Mouse (Mus musculus) G1E (cell line): Measurements from ENCODE around the gene Aim2. TPM values are rescaled to one million over a fixed set of nuclear protein-coding genes. Genes with fewer than 3 reads are reported as not detected.

Experiments
- ATAC-seq: 2 replicates; pipeline ENCODE4 v1.8.0; 2016; ENCODE audit warnings: mild to moderate bottlenecking; ENCODE audit not compliant: insufficient number of reproducible peaks, poor library complexity, low FRiP score, severe bottlenecking; ENCODE audit errors: extremely low read depth
- DNase-seq: peaks from one replicate; pipeline ENCODE4 v3.0.0; 2012; ENCODE audit warnings: low spot score
- H3K27me3 ChIP-seq: 2 replicates; pipeline ENCODE4 v1.6.1; 2012; ENCODE audit warnings: mild to moderate bottlenecking, low read length, inconsistent platforms; ENCODE audit not compliant: insufficient read depth
- H3K36me3 ChIP-seq: replicated peaks from 2 replicates; pipeline ENCODE3; 2012; ENCODE audit warnings: mild to moderate bottlenecking, inconsistent platforms
- H3K4me1 ChIP-seq: 2 replicates; pipeline ENCODE4 v1.6.1; 2012; ENCODE audit warnings: low read depth, low read length, inconsistent platforms, mixed read lengths; ENCODE audit not compliant: insufficient read depth
- H3K4me3 ChIP-seq: 2 replicates; pipeline ENCODE4 v1.5.1; 2012; ENCODE audit warnings: low read depth, mild to moderate bottlenecking, inconsistent platforms, low read length, moderate library complexity, mixed read lengths
- H3K9me3 ChIP-seq: replicated peaks from 2 replicates; pipeline ENCODE4 v1.6.1; 2012; ENCODE audit warnings: inconsistent platforms
- CTCF ChIP-seq: IDR thresholded peaks from 2 replicates; pipeline ENCODE4 v1.5.1; 2012; ENCODE audit warnings: low read depth, low read length, inconsistent platforms, mixed read lengths
- GATA1 ChIP-seq: IDR thresholded peaks from 2 replicates; pipeline ENCODE4 v1.6.1; 2012; ENCODE audit warnings: borderline replicate concordance, low read length, inconsistent platforms, mixed read lengths
- GATA2 ChIP-seq: IDR thresholded peaks from 2 replicates; pipeline ENCODE4 v1.6.1; 2012; ENCODE audit warnings: low read depth, low read length, inconsistent platforms, borderline replicate concordance
- POLR2AphosphoS5 ChIP-seq: IDR thresholded peaks from 2 replicates; pipeline ENCODE4 v1.6.1; 2012; ENCODE audit warnings: low read depth, low read length, inconsistent platforms; ENCODE audit not compliant: insufficient replicate concordance
- TAL1 ChIP-seq: conservative IDR thresholded peaks from 2 replicates; pipeline ENCODE4 v1.6.1; 2012; ENCODE audit warnings: low read depth, low read length, inconsistent platforms, mixed read lengths
- polyA plus RNA-seq: library from polyadenylated mRNA; stranded (reverse); fragments of >175 nt; gene quantifications from 2 replicates; pipeline ENCODE4 v1.2.3, GENCODE M21; 2012
- total RNA-seq, 2 experiments: library from RNA; stranded (forward) in 1 of 2; stranded (reverse) in 1 of 2; fragments of 200-1000 nt in 1 of 2; fragments of >200 nt in 1 of 2; fragmentation: Nextera tagmentation in 1 of 2; gene quantifications; 2 replicates each; pipeline ENCODE4 v1.2.3; 2014 to 2017

Gene Aim2
- total and polyA plus RNA-seq, 3 experiments = 8.1 TPM; not detected in 2

- no peaks in the 10 kb centered on the region for H3K4me1 ChIP-seq
- H3K9me3 ChIP-seq = no peaks in the 10 kb centered on the region
- H3K4me3 ChIP-seq = no peak overlapping the region
- no peak for DNase-seq
- ATAC-seq = no peak
- no peaks in the 10 kb centered on the region for H3K27me3 ChIP-seq
- H3K36me3 ChIP-seq = no peaks in the 10 kb centered on the region
- TF ChIP-seq CTCF (no peak), POLR2AphosphoS5 (no peak), TAL1 (no peak), GATA2 (no peak), GATA1 (no peak)
Measured at GRCm38 (mm10) chr1:173420374-173420773, 69.7 kb downstream of the Aim2 start.

GRCm38 (mm10) chr1:173426345-173426744, 75.7 kb downstream of the Aim2 start:
- DNase-seq = no peak
- Histone ChIP-seq H3K36me3 (no peaks in the 10 kb centered on the region), H3K9me3 (0 out of 2 replicates have a peak, but pooled peaks cover 7% of the 10 kb centered on the region), H3K4me3 (no peak overlapping the region), H3K27me3 (no peaks in the 10 kb centered on the region), H3K4me1 (no peaks in the 10 kb centered on the region)
- ATAC-seq = no peak
- TF ChIP-seq CTCF (no peak), TAL1 (no peak), POLR2AphosphoS5 (no peak), GATA2 (no peak), GATA1 (no peak)

GRCm38 (mm10) chr1:173427385-173427784, 76.7 kb downstream of the Aim2 start:
- H3K9me3 ChIP-seq = 0 out of 2 replicates have a peak, but pooled peaks cover 7% of the 10 kb centered on the region
- DNase-seq (no peak), ATAC-seq (no peak)
- H3K4me1 ChIP-seq = no peaks in the 10 kb centered on the region
- H3K36me3 ChIP-seq = no peaks in the 10 kb centered on the region
- TF ChIP-seq CTCF (no peak), GATA2 (no peak), TAL1 (no peak), POLR2AphosphoS5 (no peak), GATA1 (no peak)
- no peak overlapping the region for H3K4me3 ChIP-seq
- no peaks in the 10 kb centered on the region for H3K27me3 ChIP-seq

- no peaks in the 10 kb centered on the region for H3K4me1 ChIP-seq
- no peaks in the 10 kb centered on the region for H3K36me3 ChIP-seq
- H3K27me3 ChIP-seq = no peaks in the 10 kb centered on the region
- ATAC-seq = no peak
- TF ChIP-seq TAL1 (no peak), GATA1 (no peak), CTCF (no peak), POLR2AphosphoS5 (no peak), GATA2 (no peak)
- 0 out of 2 replicates have a peak, but pooled peaks cover 7% of the 10 kb centered on the region for H3K9me3 ChIP-seq
- H3K4me3 ChIP-seq = no peak overlapping the region
- no peak for DNase-seq
Measured at GRCm38 (mm10) chr1:173429995-173430699, 79.5 kb downstream of the Aim2 start.

DNA sequence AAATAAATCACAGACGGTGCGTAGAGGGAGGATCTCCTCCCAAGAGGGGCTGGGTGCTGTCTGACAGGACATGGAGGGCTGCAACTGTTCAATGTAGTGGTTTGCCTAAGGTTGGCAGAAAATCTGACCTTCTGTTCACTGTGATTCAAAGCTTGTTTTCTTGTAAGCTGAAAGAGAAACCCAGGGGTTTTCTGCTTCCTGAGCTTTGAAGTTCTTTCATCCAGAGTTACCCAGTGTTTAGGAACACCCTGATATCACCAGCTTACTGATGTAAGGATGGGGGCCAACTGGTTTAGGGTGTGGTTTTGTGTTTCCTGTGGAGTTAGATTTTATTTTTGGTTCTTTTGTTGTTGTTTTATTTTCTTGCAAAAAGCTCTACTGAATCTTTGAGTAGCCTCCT, 81.7 kb downstream of the Aim2 start:
- no peak for DNase-seq
- TF ChIP-seq CTCF = no peak
- TF ChIP-seq GATA1 = no peak
- no peaks in the 10 kb centered on the region for H3K36me3 ChIP-seq

DNA sequence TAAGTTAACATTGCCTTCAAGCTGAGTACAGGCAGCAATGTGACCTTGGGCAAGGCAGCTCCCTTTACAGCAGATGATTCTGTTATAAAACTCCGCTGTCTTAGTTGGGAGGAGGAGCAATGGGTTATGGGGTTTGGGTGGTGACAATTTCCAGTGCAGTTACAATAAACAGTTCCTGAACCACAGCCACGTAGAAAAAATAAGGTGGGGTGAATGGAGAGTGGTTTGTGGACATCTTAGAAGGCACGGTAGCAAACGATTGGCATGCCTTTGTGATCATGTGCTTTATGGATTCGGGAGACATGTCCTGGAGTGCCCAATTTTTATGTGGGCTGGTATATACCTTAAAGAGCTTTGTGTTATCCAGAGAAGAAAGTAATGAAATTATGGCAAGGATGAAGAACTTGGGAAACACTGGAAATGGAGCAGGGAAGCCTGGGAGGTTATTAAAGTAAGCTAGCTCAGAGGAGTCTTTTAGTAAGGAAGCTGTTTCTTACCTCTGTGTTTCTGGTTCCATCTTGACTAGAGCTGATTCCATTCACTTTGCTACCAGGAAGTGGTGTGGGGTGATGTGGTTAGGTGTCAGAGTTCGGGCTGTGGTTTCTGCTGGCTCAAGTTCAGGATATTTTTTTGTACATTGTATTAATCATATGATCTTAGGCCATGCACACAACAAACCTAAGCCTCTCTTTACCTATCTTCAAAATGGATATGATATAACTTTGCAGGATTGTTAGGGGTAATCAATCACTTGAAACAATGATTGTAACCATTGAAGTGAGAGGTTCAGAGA, 86.7 kb downstream of the Aim2 start:
- no peaks in the 10 kb centered on the region for H3K36me3 ChIP-seq

More for the DNA sequence above, 81.7 kb downstream of the Aim2 start:
- Histone ChIP-seq H3K4me3 (no peak overlapping the region), H3K27me3 (no peaks in the 10 kb centered on the region), H3K9me3 (peaks cover 9% of the 10 kb centered on the region), H3K4me1 (no peaks in the 10 kb centered on the region)
- no peak for ATAC-seq

GRCm38 (mm10) chr1:173440681-173441080, 90.0 kb downstream of the Aim2 start:
- H3K36me3 ChIP-seq = no peaks in the 10 kb centered on the region
- H3K27me3 ChIP-seq = no peaks in the 10 kb centered on the region
- no peak for ATAC-seq
- no peak overlapping the region for H3K4me3 ChIP-seq
- TF ChIP-seq TAL1 = no peak
- TF ChIP-seq POLR2AphosphoS5 = no peak
- no peak for TF ChIP-seq GATA2
- TF ChIP-seq GATA1 = no peak
- TF ChIP-seq CTCF = no peak
- peaks cover 14% of the 10 kb centered on the region for H3K9me3 ChIP-seq
- DNase-seq = no peak
- H3K4me1 ChIP-seq = no peaks in the 10 kb centered on the region

More for the DNA sequence above, 86.7 kb downstream of the Aim2 start:
- Histone ChIP-seq H3K27me3 (no peaks in the 10 kb centered on the region), H3K4me3 (no peak overlapping the region), H3K9me3 (peaks cover 9% of the 10 kb centered on the region), H3K4me1 (no peaks in the 10 kb centered on the region)
- ATAC-seq = no peak
- no peak for DNase-seq
- TF ChIP-seq GATA2 (no peak), CTCF (no peak), GATA1 (no peak), TAL1 (no peak), POLR2AphosphoS5 (no peak)
